Mouse (Mus musculus) mouse embryonic stem cell (cell line): ENCODE results near the gene Pcbd2.

Experiments used
- in situ Hi-C, 2 experiments: fragments of 300-500 bp; cut with MboI; formaldehyde crosslinking; loops; 1 replicate in 1 of 2; 3 replicates in 1 of 2; pipeline ENCODE4 v1.14.3; 2019 to 2020; ENCODE audit warnings: low sequenced_read_pairs in 2 of 2, low pct_unique_long_range_greater_than_20kb in 1 of 2, mixed read lengths in 1 of 2; ENCODE audit not compliant: unreplicated experiment in 1 of 2

Pcbd2 gene

DNA sequence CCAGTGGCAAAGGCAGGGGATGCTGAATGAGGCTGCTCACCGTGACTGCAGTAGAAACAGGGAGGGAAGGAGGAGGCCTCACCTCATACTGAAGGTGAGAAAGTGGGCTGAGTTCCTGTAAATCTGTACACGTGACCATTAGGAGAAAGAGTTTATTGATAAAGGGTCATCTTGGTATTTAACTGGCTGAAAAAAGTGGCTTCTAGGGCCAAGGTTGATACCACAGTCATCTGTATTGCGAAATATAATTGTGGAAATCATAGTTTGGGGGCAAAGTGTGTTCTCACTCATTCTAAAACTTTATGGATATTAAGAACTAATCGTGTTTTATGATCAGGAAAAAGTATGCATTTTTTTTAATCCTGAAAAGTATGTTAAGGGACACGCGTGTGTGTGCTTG, 87.7 kb downstream of the Pcbd2 start:
- in situ Hi-C loops = no loop called here

- in situ Hi-C loops = no loop called here
Observed at GRCm38 (mm10) chr13:55822499-55822898, 95.3 kb downstream of the Pcbd2 start.

DNA sequence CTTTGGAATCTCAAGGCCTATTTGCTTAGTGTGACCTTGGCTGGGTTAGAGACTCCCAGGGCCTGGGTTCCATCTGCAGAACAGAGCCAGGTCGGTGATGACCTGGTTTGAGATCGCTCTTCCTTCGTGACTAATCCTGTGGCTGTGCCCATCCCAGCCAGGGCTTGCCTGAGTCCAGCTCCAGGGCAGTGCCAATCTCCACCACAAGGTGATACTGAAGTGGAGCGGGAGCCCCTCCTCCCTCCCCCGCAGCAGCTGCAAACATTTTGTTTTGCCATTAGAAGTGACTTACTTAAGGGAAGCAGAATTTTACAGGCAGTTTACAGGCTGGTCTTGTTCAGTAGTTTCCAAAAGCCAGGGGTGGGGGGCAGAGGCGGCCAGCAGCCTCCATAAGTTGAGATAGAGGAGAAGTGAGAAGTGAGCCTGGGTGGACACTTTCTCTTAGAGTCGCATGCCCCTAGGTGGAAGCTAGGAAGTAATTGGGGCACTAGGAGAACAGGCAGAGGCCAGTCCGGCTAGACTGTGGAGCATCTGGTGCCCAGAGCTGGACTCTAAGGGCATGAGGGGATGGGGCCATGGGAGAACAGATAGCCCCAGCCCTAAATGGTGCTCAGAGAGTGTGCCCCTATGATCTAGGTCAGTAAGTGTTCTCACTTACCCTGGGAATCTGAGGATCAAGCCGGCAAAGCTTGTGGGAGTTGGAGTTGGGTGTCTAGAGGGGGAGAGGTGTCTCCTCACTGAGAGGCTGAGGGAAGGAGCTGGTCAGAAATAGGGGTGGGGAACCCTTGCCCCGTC, 97.2 kb downstream of the Pcbd2 start:
- in situ Hi-C loops = no loop called here

GRCm38 (mm10) chr13:55825245-55825681, 98.1 kb downstream of the Pcbd2 start:
- in situ Hi-C loops = loop anchor here in 1 of 2 experiments (25.0 kb wide), 2 partner anchors 863 to 1088 kb away; partner anchors contain the start of gene Gprin1

GRCm38 (mm10) chr13:55826008-55826671, 99.0 kb downstream of the Pcbd2 start:
- in situ Hi-C loops = loop anchor here in 1 of 2 experiments (25.0 kb wide), 2 partner anchors 864 to 1089 kb away; partner anchors contain the start of gene Gprin1
